Mouse (Mus musculus): ENCODE data around the gene Olfr1410. TPM values are rescaled to one million over a fixed set of nuclear protein-coding genes. Genes with fewer than 3 reads are reported as not detected.

The Olfr1410 gene
- total RNA-seq, 1 experiment from 2014 or later, result not detected

DNA sequence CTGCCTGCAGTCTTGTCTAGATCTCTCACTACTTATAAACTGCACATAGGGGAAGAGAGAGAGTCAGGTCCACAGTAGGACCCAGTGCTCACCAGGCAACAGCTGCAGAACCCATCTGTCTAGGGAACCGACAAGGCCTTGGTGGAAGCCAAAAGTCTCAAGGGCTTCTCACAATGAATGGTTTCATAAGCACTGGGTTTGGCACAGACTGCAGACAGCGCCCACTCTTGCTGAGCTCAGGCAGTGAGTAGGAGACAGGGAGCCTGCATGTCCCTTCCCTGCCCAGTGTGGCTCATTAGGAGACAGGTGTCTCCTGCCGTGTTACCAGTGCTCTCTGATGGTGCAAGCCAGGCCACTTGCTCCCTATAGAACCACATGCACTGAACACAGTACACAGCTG is 32.6 kb downstream of the Olfr1410 start:
- no peak for ATAC-seq (replicated peaks; ENCODE audit: low read depth, poor library complexity, severe bottlenecking)

DNA sequence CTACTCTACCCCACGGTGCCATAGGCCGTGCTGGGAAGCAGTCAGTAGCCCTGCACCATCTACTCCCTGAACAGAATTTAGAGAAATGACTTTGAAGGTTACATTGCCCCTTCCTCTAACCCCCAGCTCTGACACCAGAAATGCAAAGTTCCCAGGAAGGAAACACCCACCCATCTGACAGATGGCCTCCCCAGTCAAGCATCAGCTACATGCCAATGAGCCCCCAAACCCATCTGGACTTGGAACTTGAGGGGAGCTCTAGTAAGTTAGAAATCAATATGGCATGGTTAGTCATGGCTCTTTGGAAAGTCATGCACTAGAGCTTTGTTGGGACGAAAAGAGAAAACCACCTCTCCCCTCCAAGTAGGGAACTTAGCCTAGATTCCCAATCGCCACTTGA is 33.2 kb downstream of the Olfr1410 start:
- no peak for ATAC-seq (replicated peaks; ENCODE audit: low read depth, poor library complexity, severe bottlenecking)

GRCm38 (mm10) chr1:92640393-92640792 is 34.8 kb downstream of the Olfr1410 start:
- ATAC-seq (replicated peaks; ENCODE audit: low read depth, poor library complexity, severe bottlenecking), result peak; percentile 31

- ATAC-seq (replicated peaks; ENCODE audit: low read depth, poor library complexity, severe bottlenecking), result peak; percentile 85
These were observed 36.1 kb downstream of the Olfr1410 start, which contains the start of gene Cops9 for GRCm38 (mm10) chr1:92641514-92642272. TSS of gene Cops9 (minus strand) at chr1:92641985.

GRCm38 (mm10) chr1:92643691-92644090 is 38.1 kb downstream of the Olfr1410 start:
- no peak for ATAC-seq (replicated peaks; ENCODE audit: low read depth, poor library complexity, severe bottlenecking)

- no peak for ATAC-seq (replicated peaks; ENCODE audit: low read depth, poor library complexity, severe bottlenecking)
These were observed 39.3 kb downstream of the Olfr1410 start for GRCm38 (mm10) chr1:92644916-92645315.

- no peak for ATAC-seq (replicated peaks; ENCODE audit: low read depth, poor library complexity, severe bottlenecking)
These were observed 40.5 kb downstream of the Olfr1410 start for GRCm38 (mm10) chr1:92646111-92646510.

DNA sequence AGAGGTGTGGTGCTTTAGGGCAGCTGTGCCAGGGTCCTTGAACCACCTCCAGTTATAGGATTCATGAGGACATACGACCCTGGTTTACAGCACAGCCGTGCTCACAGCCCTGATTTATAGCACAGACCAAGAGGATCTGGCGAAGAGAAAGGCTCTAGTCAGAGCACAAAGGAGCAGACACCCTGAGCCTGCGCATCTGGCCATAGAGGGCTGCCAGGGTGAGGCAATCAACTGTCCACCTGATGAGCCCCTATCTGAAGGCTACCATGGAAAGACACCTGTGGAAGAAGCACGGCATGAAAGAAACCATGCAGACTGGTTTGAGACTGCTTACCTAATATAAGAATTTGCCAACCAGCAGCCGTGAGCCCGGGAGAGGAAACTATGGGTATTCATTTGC is 41.0 kb downstream of the Olfr1410 start:
- no peak for ATAC-seq (replicated peaks; ENCODE audit: low read depth, poor library complexity, severe bottlenecking)

GRCm38 (mm10) chr1:92647026-92647425 is 41.4 kb downstream of the Olfr1410 start:
- no peak for ATAC-seq (replicated peaks; ENCODE audit: low read depth, poor library complexity, severe bottlenecking)

- peak; percentile 72 for ATAC-seq (replicated peaks; ENCODE audit: low read depth, poor library complexity, severe bottlenecking)
These were observed 42.2 kb downstream of the Olfr1410 start for GRCm38 (mm10) chr1:92647752-92648151.

DNA sequence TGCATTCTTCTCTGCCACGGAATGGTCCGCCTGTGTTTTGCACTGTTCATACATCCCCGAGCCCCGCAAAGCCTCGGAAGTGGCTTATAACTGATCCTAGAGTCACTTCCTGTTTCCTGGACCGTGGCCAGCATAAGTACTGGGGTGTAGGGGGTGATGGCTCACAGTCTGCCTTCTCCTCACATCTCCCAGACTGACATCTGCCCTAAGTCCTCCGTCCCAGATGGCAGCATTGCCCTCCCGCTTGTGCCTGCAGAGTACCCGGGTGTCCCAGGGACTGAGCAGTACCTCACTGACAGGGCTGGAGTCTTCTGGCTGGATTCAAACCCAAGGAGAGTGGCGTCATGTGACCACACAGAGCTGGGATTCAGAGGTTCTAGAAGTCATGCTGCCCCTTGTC is 42.6 kb downstream of the Olfr1410 start:
- peak; percentile 54 for ATAC-seq (replicated peaks; ENCODE audit: low read depth, poor library complexity, severe bottlenecking)

- ATAC-seq (replicated peaks; ENCODE audit: low read depth, poor library complexity, severe bottlenecking), result peak; percentile 59
These were observed 43.1 kb downstream of the Olfr1410 start, which contains the start of gene Otos for GRCm38 (mm10) chr1:92648673-92649072. TSS of gene Otos (minus strand) at chr1:92648841.

- ATAC-seq (replicated peaks; ENCODE audit: low read depth, poor library complexity, severe bottlenecking), result no peak
These were observed 45.9 kb downstream of the Olfr1410 start for GRCm38 (mm10) chr1:92651467-92651866.

- no peak for ATAC-seq (replicated peaks; ENCODE audit: low read depth, poor library complexity, severe bottlenecking)
These were observed 47.6 kb downstream of the Olfr1410 start for GRCm38 (mm10) chr1:92653179-92653578.

DNA sequence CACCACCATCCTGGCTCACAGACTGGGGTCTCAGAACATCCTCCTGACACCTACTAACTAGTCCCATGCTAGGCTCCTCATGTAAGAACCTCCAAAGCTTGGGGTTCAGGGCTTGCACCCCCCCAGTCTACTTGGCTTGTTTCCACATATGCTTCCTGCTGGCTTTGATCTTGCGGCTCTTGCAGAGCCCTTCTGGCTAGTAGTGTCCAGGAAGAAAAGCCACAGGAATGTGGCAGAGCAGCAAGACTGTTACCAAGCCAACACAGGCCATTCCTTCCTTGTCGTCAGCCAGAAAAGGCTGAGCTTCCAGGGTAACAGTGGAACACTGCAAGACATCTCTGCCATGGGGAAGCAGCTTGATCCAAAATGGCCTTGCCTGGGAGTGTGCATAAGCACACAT is 49.1 kb downstream of the Olfr1410 start:
- ATAC-seq (replicated peaks; ENCODE audit: low read depth, poor library complexity, severe bottlenecking), result no peak

DNA sequence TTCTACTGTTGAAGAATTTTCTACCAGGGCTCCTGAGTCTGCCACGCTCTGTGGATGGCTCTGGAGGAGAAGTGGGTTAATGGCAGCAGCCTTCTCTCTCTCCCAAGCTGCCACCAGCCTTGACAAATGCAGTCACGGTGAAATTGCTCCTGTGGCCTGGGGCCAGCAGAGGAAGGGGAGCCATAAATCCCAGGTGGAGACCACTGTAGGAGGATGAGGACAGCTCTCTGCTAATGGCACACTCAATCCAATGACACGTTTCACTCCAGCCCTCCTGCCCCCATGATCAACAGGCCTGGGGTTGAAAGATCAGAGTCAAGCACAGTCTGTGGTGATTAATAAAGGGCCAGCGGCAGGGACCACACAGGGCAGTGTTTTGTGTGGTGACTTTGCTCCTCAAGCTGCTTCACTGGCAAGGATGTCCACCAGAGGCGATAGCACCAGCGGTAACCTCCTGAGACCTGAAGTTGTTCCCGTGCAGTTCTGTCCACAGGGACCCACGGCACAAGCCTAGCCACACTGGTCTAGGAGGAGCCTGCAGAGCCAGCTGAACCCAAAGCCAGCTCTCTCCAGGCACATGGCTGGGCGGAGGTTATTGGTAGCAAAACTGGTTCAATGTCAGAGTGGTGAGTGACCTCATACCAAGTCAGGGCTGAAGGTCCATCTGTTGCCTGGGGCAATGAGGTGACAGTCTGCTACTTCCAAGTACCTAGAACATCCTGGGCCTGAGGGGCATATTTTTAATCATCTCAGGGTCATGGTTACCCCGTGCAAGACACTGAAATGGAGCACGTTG is 51.6 kb downstream of the Olfr1410 start:
- ATAC-seq (replicated peaks; ENCODE audit: low read depth, poor library complexity, severe bottlenecking), result no peak

DNA sequence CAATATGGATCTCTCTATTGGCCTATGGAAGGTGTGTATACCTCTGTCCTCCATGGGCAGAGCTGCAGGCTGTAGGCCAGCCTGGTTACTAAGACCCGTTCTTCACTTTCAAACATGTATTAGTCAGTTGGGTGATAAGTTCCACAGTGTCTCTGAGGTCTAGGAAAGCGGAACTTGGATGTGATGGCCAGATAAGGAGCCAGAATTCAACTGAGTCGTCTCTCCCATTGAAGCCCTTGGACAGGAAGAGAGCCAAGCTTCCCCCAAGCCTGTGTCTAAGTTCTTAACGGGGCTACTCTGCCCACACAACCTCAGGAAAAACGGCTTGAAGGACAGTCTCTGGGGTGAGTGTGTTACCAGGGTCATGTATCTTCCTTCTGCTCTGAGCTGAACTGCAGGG is 53.8 kb downstream of the Olfr1410 start:
- peak; percentile 89 for ATAC-seq (replicated peaks; ENCODE audit: low read depth, poor library complexity, severe bottlenecking)

All from common myeloid progenitor, adult 5-6 weeks (primary cell).